Mouse (Mus musculus) E14TG2a.4 (cell line): ENCODE measurements around the gene Tex21.

Experiments
- CTCF ChIP-seq: conservative IDR thresholded peaks from 2 replicates; pipeline ENCODE4 v1.5.1; 2014; ENCODE audit warnings: low read length
- NANOG ChIP-seq: IDR thresholded peaks from 2 replicates; pipeline ENCODE4 v1.6.1; 2014; ENCODE audit warnings: borderline replicate concordance, low read length, mixed read lengths

DNA sequence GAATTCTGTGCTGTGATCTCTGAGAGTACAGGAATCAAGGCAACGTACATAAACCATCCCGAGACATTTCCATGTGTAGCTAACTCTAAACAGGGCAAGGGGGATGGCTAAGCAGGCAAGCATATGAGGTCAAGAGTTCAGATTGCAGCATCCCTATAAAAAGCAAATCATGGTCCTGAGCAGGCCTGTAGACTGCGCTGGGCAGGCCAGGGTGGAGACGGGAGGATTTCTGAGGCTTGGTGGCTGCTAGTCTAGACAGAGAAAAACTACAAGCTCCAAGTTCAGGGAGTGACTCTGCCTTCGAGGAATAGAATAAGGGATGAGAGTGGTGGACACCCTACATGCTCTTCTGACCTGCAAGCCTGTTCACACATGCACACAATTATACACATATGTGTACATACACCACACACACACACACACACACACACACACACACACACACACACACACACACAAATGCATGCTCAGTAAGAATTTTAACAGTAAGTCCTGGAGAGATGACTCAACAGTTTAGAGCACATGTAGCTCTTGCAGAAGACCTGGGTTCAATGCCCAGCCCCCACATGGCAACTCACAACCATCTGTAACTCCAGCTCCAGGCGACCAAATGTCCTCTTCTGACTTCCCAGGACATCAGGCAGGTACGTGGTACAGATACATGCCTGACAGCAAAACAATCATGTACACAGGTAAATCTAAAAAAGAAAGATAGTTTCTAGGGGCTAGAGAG, 6.5 kb downstream of the Tex21 start:
- TF ChIP-seq CTCF (no peak), NANOG (no peak)
